In genomic region chr1:51411726-51412125, GRCm38 (mm10) we compare ENCODE assay signal across 18 mouse cellular contexts.
"Had no signal": no experiment of that assay in that cellular context is flagged by ENCODE, and none has a peak within 500 bp of the region (broad histone marks: within the 10 kb centered on the region; RNA-seq: fewer than 3 reads in every experiment).

No protein-coding gene starts in this region.

- H3K27ac ChIP-seq: midbrain, embryonic 10.5 days; midbrain, embryonic 12.5 days; neural tube, embryonic 13.5 days; neural tube, embryonic 15.5 days; stomach, embryonic 15.5 days; stomach, postnatal 0 days had no signal

- H3K36me3 ChIP-seq: midbrain, embryonic 10.5 days; midbrain, embryonic 12.5 days; neural tube, embryonic 13.5 days; neural tube, embryonic 15.5 days; stomach, embryonic 15.5 days had no signal

- H3K4me3 ChIP-seq: midbrain, embryonic 10.5 days; midbrain, embryonic 12.5 days; myocyte; neural tube, embryonic 13.5 days; neural tube, embryonic 15.5 days; stomach, embryonic 15.5 days had no signal

- H3K4me1 ChIP-seq: midbrain, embryonic 10.5 days; midbrain, embryonic 12.5 days; neural tube, embryonic 13.5 days; neural tube, embryonic 15.5 days; stomach, embryonic 15.5 days had no signal

- DNase-seq: lung, adult 18-20 months; lung, embryonic 14.5 days; lung, postnatal 10 days; lung, postnatal 4 days; midbrain, embryonic 14.5 days; retina, postnatal 1 day; right cerebral cortex, adult 18-20 months; right cerebral cortex, postnatal 25 days; thymus, adult 2 months; thymus, postnatal 25 days; thymus, postnatal 4 days had no signal

- H3K9me3 ChIP-seq: midbrain, embryonic 10.5 days; midbrain, embryonic 12.5 days; neural tube, embryonic 13.5 days; neural tube, embryonic 15.5 days; stomach, embryonic 15.5 days had no signal

- H3K27me3 ChIP-seq: midbrain, embryonic 12.5 days; neural tube, embryonic 13.5 days; neural tube, embryonic 15.5 days; stomach, embryonic 15.5 days had no signal
